Mouse (Mus musculus) lung, embryonic 16.5 days (tissue): ENCODE measurements around the gene Tmem184c. TPM values are rescaled to one million over a fixed set of nuclear protein-coding genes. Genes with fewer than 3 reads are reported as not detected.

Experiments
- ATAC-seq: fragments of 200-750 bp; cut with Nextera tagmentation; 2 replicates; pipeline ENCODE4 v1.8.0; 2017; ENCODE audit warnings: low read depth, mild to moderate bottlenecking, moderate library complexity
- H3K27ac ChIP-seq: fragments of 300-500 bp; sonication (generic); 2 replicates; pipeline ENCODE4 v1.5.1; 2014; ENCODE audit warnings: mild to moderate bottlenecking, control low read depth, low read length
- H3K27me3 ChIP-seq: fragments of 300-500 bp; sonication (generic); 2 replicates; pipeline ENCODE4 v1.6.1; 2014; ENCODE audit warnings: low read depth, low read length, mixed read lengths; ENCODE audit not compliant: control insufficient read depth, insufficient read depth
- H3K36me3 ChIP-seq: fragments of 300-500 bp; sonication (generic); 2 replicates; pipeline ENCODE4 v1.6.1; 2014; ENCODE audit warnings: low read length; ENCODE audit not compliant: control insufficient read depth, insufficient read depth
- H3K4me1 ChIP-seq: fragments of 300-500 bp; sonication (generic); replicated peaks from 2 replicates; pipeline ENCODE4 v1.6.1; 2014; ENCODE audit warnings: low read length, mixed read lengths; ENCODE audit not compliant: control insufficient read depth, insufficient read depth
- H3K4me2 ChIP-seq: fragments of 300-500 bp; sonication (generic); 2 replicates; pipeline ENCODE4 v1.6.1; 2014; ENCODE audit warnings: low read depth, low read length, control low read depth
- H3K4me3 ChIP-seq: fragments of 300-500 bp; sonication (generic); 2 replicates; pipeline ENCODE4 v1.5.1; 2014; ENCODE audit warnings: mild to moderate bottlenecking, low read length, control low read depth
- H3K9ac ChIP-seq: fragments of 300-500 bp; sonication (generic); 2 replicates; pipeline ENCODE4 v1.6.1; 2014; ENCODE audit warnings: low read length, control low read depth
- H3K9me3 ChIP-seq: fragments of 300-500 bp; sonication (generic); 2 replicates; pipeline ENCODE4 v1.6.1; 2016; ENCODE audit warnings: low read length; ENCODE audit not compliant: control insufficient read depth
- WGBS: fragments of 180-500 bp; shearing (Covaris S2); extraction: QIAGEN DNeasy Blood & Tissue Kit; methylation state at CpG from one replicate; pipeline ENCODE4 v1.1.7; 2014; 5-methylcytosine and 5-hydroxymethylcytosine counted together
- polyA plus RNA-seq: library from polyadenylated mRNA; unstranded; fragments of >200 nt; fragmentation: Nextera tagmentation; extraction: Ambion mirVana; gene quantifications from 2 replicates; pipeline ENCODE4 v1.2.1, GENCODE M21; 2015

The Tmem184c gene
- 26.0 and 30.1 TPM in 2 replicates for polyA plus RNA-seq

DNA sequence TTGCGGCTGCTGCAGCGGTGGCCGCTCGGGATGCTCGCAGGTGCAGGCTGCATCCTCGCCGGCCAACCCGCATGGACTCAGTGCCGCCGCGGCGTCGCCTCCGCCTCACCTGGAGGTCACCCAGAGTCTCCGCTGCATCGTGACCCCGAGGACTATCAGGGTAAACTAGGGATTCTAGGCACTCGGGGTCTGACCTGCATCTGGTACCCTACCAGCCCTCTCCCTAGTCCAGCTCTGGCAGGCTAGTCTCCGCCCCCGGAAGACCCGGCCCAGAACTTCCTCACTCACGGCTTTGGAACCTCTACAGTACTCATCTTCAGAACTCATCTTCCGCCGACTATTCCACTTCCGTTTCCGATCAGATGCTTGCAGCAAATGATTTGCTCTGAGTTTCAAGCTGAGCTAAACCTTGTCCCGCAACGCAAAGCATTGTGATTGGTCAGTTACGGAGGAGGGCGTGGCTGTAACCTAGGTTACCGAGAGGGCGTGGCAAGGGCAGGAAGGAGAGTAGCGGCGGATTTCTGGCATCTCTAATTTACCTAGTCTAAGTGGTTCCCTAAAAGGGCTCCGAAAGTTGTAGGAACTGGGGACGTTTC lies at the start of gene Tmem184c:
Tmem184c (minus strand) TSS at position 325 of the 596 bp plus-strand sequence.
- peaks cover 6% of the 10 kb centered on the region for H3K4me1 ChIP-seq
- no peak within 1 kb of the TSS for H3K27ac ChIP-seq
- peak within 1 kb of the TSS; percentile 90 for H3K4me2 ChIP-seq
- ATAC-seq, result peak; percentile 99
- H3K36me3 ChIP-seq, result 0 out of 2 replicates have a peak, but pooled peaks cover 1% of the 10 kb centered on the region
- under 1% methylated on average over 36 of the region's 36 CpGs for WGBS
- no peaks in the 10 kb centered on the region for H3K9me3 ChIP-seq
- H3K9ac ChIP-seq, result peak within 1 kb of the TSS; percentile 68
- peak within 1 kb of the TSS; percentile 84 for H3K4me3 ChIP-seq
- H3K27me3 ChIP-seq, result no peaks in the 10 kb centered on the region

- H3K9me3 ChIP-seq, result no peaks in the 10 kb centered on the region
- H3K4me2 ChIP-seq, result no peak overlapping the region
- H3K27me3 ChIP-seq, result no peaks in the 10 kb centered on the region
- H3K4me1 ChIP-seq, result no peaks in the 10 kb centered on the region
- H3K27ac ChIP-seq, result no peak overlapping the region
- 56% methylated on average over 4 of the region's 4 CpGs for WGBS
- H3K4me3 ChIP-seq, result no peak overlapping the region
- H3K9ac ChIP-seq, result no peak overlapping the region
- peaks cover 5% of the 10 kb centered on the region for H3K36me3 ChIP-seq
- ATAC-seq, result no peak
These were observed 49.1 kb upstream of the Tmem184c start for GRCm38 (mm10) chr8:77659534-77660080.

DNA sequence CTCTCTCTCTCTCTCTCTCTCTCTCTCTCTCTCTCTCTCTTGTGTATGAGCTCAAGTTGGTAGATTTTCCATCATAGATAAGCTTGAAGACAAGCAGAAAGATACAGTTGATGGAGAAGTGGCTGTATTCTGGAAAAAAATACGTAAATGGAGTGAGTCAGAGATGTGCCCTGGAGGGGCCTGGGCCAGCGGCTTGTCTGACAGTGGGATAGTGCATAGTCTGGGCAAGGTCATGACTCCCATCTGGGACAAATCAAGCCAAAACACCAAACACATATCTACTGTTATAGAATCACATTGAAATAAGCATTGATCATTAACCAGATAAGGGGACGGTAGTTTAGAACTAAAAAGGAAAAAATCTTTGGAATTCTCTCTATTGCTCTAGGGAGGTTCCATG lies 47.9 kb upstream of the Tmem184c start:
- Histone ChIP-seq H3K4me2 (no peak overlapping the region), H3K4me3 (no peak overlapping the region), H3K4me1 (no peaks in the 10 kb centered on the region), H3K36me3 (no peaks in the 10 kb centered on the region; the same call in 1 of the 2 replicates), H3K9me3 (no peaks in the 10 kb centered on the region), H3K27ac (no peak overlapping the region), H3K27me3 (no peaks in the 10 kb centered on the region), H3K9ac (no peak overlapping the region)
- WGBS, result 51% methylated on average over 3 of the region's 3 CpGs
- no peak for ATAC-seq

- Histone ChIP-seq H3K4me2 (no peak overlapping the region), H3K9me3 (no peaks in the 10 kb centered on the region), H3K9ac (no peak overlapping the region), H3K27ac (no peak overlapping the region), H3K27me3 (no peaks in the 10 kb centered on the region), H3K36me3 (no peaks in the 10 kb centered on the region), H3K4me1 (no peaks in the 10 kb centered on the region), H3K4me3 (no peak overlapping the region)
- ATAC-seq, result no peak
- WGBS, result 44% methylated on average over 1 of the region's 1 CpGs
These were observed 40.2 kb upstream of the Tmem184c start for GRCm38 (mm10) chr8:77650646-77651190.

GRCm38 (mm10) chr8:77640093-77640839 lies 29.8 kb upstream of the Tmem184c start:
- Histone ChIP-seq H3K4me1 (peaks cover 7% of the 10 kb centered on the region; the same call in 1 of the 2 replicates), H3K4me3 (no peak overlapping the region), H3K36me3 (no peaks in the 10 kb centered on the region), H3K27ac (peak overlapping the region; percentile 46), H3K9me3 (no peaks in the 10 kb centered on the region), H3K9ac (no peak overlapping the region), H3K27me3 (no peaks in the 10 kb centered on the region), H3K4me2 (no peak overlapping the region)
- 38% methylated on average over 5 of the region's 5 CpGs for WGBS
- ATAC-seq, result peak; percentile 84

DNA sequence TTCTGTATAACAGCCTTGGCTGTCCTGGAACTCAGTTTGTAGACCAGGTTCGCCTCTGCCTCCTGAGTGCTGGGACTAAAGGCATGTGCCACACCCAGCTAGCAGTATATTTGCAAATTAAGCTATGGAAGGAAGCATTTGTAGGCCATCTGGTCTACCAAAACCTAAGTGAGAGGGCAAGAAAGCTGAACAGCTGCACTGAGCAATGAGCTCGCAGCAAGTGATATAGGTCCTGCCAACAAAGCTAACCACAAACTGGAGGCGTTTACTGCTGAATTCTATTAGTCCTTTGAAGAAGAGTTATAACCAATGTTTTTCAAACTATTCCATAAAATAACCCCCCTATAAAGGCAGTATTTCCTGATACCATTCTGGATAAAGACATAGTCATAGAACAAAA lies 27.1 kb upstream of the Tmem184c start:
- WGBS, result 85% methylated on average over 3 of the region's 3 CpGs

GRCm38 (mm10) chr8:77634035-77634434 lies 23.5 kb upstream of the Tmem184c start:
- WGBS, result 67% methylated on average over 5 of the region's 5 CpGs
- no peak for ATAC-seq
- Histone ChIP-seq H3K4me3 (no peak overlapping the region), H3K9me3 (no peaks in the 10 kb centered on the region), H3K9ac (no peak overlapping the region), H3K4me1 (peaks cover 9% of the 10 kb centered on the region), H3K4me2 (no peak overlapping the region), H3K27ac (no peak overlapping the region), H3K36me3 (no peaks in the 10 kb centered on the region), H3K27me3 (no peaks in the 10 kb centered on the region)

More for the DNA sequence above, 27.1 kb upstream of the Tmem184c start:
- no peak overlapping the region for H3K9ac ChIP-seq
- H3K4me2 ChIP-seq, result no peak overlapping the region
- no peaks in the 10 kb centered on the region for H3K9me3 ChIP-seq
- no peak overlapping the region for H3K27ac ChIP-seq
- H3K36me3 ChIP-seq, result no peaks in the 10 kb centered on the region
- ATAC-seq, result no peak
- peaks cover 12% of the 10 kb centered on the region; the same call in 1 of the 2 replicates for H3K4me1 ChIP-seq
- no peaks in the 10 kb centered on the region for H3K27me3 ChIP-seq
- no peak overlapping the region for H3K4me3 ChIP-seq

DNA sequence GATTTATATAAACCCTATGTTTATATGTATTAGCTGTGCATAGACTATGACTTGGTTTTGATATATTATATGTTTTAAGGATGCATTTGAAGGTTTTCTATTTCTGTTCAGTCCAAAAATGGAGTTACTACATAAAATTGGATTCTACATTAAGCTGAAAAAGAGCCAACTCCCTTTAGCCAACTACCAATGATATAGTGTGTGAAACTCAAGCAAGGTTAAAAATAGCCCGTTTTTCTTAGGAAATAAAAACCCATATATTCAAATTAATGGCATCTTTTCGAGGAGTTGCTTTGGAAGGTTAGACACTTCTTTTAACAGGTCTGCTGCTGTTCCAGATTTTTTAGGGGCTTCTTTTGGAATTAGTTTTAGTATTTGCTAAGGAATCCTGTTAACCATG lies 22.7 kb upstream of the Tmem184c start:
- no peaks in the 10 kb centered on the region for H3K9me3 ChIP-seq
- H3K36me3 ChIP-seq, result no peaks in the 10 kb centered on the region
- 52% methylated on average over 2 of the region's 2 CpGs for WGBS
- no peak overlapping the region for H3K4me3 ChIP-seq
- H3K9ac ChIP-seq, result no peak overlapping the region
- peak overlapping the region; percentile 65; the same call in 1 of the 2 replicates for H3K27ac ChIP-seq
- peaks cover 9% of the 10 kb centered on the region for H3K4me1 ChIP-seq
- H3K27me3 ChIP-seq, result no peaks in the 10 kb centered on the region
- ATAC-seq, result no peak
- no peak overlapping the region for H3K4me2 ChIP-seq

- WGBS, result 34% methylated on average over 3 of the region's 3 CpGs
- H3K4me2 ChIP-seq, result no peak overlapping the region
- H3K9ac ChIP-seq, result 0 out of 2 replicates have a peak overlapping the region, but pooled peaks have one; percentile 32
- no peaks in the 10 kb centered on the region for H3K27me3 ChIP-seq
- no peaks in the 10 kb centered on the region for H3K9me3 ChIP-seq
- peak; percentile 39 for ATAC-seq
- H3K4me1 ChIP-seq, result peaks cover 9% of the 10 kb centered on the region
- H3K27ac ChIP-seq, result peak overlapping the region; percentile 80
- H3K4me3 ChIP-seq, result no peak overlapping the region
- H3K36me3 ChIP-seq, result no peaks in the 10 kb centered on the region
These were observed 20.2 kb upstream of the Tmem184c start for GRCm38 (mm10) chr8:77630691-77631090.
